In genomic region chr16:77986884-77987529, GRCm38 (mm10) we compare ENCODE assay signal across 14 mouse cellular contexts.
A peak's percentile ranks its signal among the peaks of the same experiment; 100 is the strongest.
DNase-seq lines count a peak whose midpoint lies in the region; ATAC-seq lines count a peak whose summit lies in the region.
"Had no signal": no experiment of that assay in that cellular context is flagged by ENCODE, and none has a peak within 500 bp of the region (broad histone marks: within the 10 kb centered on the region; RNA-seq: fewer than 3 reads in every experiment).

No protein-coding gene starts in this region.

- H3K4me1 ChIP-seq in embryonic facial prominence, embryonic 14.5 days (ENCODE audit: control insufficient read depth, insufficient read depth, low read length) = no peaks in the 10 kb centered on the region
- no peaks in the 10 kb centered on the region for H3K4me1 ChIP-seq in embryonic facial prominence, embryonic 10.5 days
- no peaks in the 10 kb centered on the region for H3K4me1 ChIP-seq in kidney, embryonic 16.5 days (ENCODE audit: insufficient read depth, low read length)
- H3K4me1 ChIP-seq: heart, embryonic 13.5 days had no signal

- H3K4me3 ChIP-seq in embryonic facial prominence, embryonic 14.5 days (ENCODE audit: low read depth, low read length) = no peak overlapping the region
- no peak overlapping the region for H3K4me3 ChIP-seq in embryonic facial prominence, embryonic 10.5 days
- no peak overlapping the region for H3K4me3 ChIP-seq in kidney, embryonic 16.5 days (ENCODE audit: low read length)
- H3K4me3 ChIP-seq: heart, embryonic 13.5 days had no signal

- H3K9me3 ChIP-seq in embryonic facial prominence, embryonic 14.5 days (ENCODE audit: control insufficient read depth, low read length) = peaks cover 4% of the 10 kb centered on the region; the same call in 1 of the 2 replicates
- 0 out of 2 replicates have a peak, but pooled peaks cover 4% of the 10 kb centered on the region for H3K9me3 ChIP-seq in embryonic facial prominence, embryonic 10.5 days
- H3K9me3 ChIP-seq in kidney, embryonic 16.5 days (ENCODE audit: low read length) = peaks cover 5% of the 10 kb centered on the region

- no peak overlapping the region for H3K9ac ChIP-seq in embryonic facial prominence, embryonic 14.5 days (ENCODE audit: low read depth, low read length)
- H3K9ac ChIP-seq in kidney, embryonic 16.5 days (replicated peaks; ENCODE audit: low read length) = no peak overlapping the region
- H3K9ac ChIP-seq: heart, embryonic 13.5 days had no signal

- no peak overlapping the region; the same call in 1 of the 2 replicates for H3K27ac ChIP-seq in embryonic facial prominence, embryonic 14.5 days (replicated peaks; ENCODE audit: low read depth, low read length)
- H3K27ac ChIP-seq in embryonic facial prominence, embryonic 10.5 days (replicated peaks) = no peak overlapping the region
- H3K27ac ChIP-seq in kidney, embryonic 16.5 days (ENCODE audit: low read length) = no peak overlapping the region
- H3K27ac ChIP-seq: heart, embryonic 13.5 days had no signal

- H3K36me3 ChIP-seq in embryonic facial prominence, embryonic 14.5 days (ENCODE audit: control insufficient read depth, insufficient read depth, low read length) = no peaks in the 10 kb centered on the region
- H3K36me3 ChIP-seq in embryonic facial prominence, embryonic 10.5 days (replicated peaks) = no peaks in the 10 kb centered on the region
- no peaks in the 10 kb centered on the region for H3K36me3 ChIP-seq in kidney, embryonic 16.5 days (ENCODE audit: insufficient read depth, low read length)
- H3K36me3 ChIP-seq: heart, embryonic 13.5 days had no signal

- WGBS in embryonic facial prominence, embryonic 14.5 days = 70% methylated on average over 10 of the region's 10 CpGs
- WGBS in embryonic facial prominence, embryonic 10.5 days = 77% methylated on average over 10 of the region's 10 CpGs
- 78% methylated on average over 10 of the region's 10 CpGs for WGBS in kidney, embryonic 16.5 days

- DNase-seq in embryonic facial prominence, embryonic 14.5 days (ENCODE audit: low spot score) = peak; percentile 39
- no peak for DNase-seq in embryonic facial prominence, embryonic 10.5 days (ENCODE audit: low spot score)
- peak; percentile 8 for DNase-seq in layer of hippocampus, adult 9-10 months (ENCODE audit: low spot score)
- no peak for DNase-seq in layer of hippocampus, adult 8-10 months (ENCODE audit: low spot score in 2 of 2)
- DNase-seq in brain, adult 2 months (ENCODE audit: low read depth, low spot score) = peak; percentile 65
- DNase-seq in layer of hippocampus, postnatal 10 days (ENCODE audit: low spot score in 2 of 2) = peak; percentile 21 to 33
- DNase-seq: adrenal gland, postnatal 25 days; cerebellum, adult 9-11 months; lung, postnatal 14 days; thymus, postnatal 36 days had no signal

- no peak overlapping the region for H3K4me2 ChIP-seq in embryonic facial prominence, embryonic 14.5 days (ENCODE audit: low read depth, low read length)
- no peak overlapping the region for H3K4me2 ChIP-seq in kidney, embryonic 16.5 days (replicated peaks; ENCODE audit: low read depth, low read length)
- H3K4me2 ChIP-seq: heart, embryonic 13.5 days had no signal

- H3K27me3 ChIP-seq in embryonic facial prominence, embryonic 14.5 days (replicated peaks; ENCODE audit: control insufficient read depth, insufficient read depth, low read length) = no peaks in the 10 kb centered on the region
- H3K27me3 ChIP-seq in embryonic facial prominence, embryonic 10.5 days (replicated peaks; ENCODE audit: low read depth, poor library complexity, severe bottlenecking) = no peaks in the 10 kb centered on the region
- H3K27me3 ChIP-seq in kidney, embryonic 16.5 days (ENCODE audit: insufficient read depth, low read length) = no peaks in the 10 kb centered on the region
- H3K27me3 ChIP-seq: heart, embryonic 13.5 days had no signal

- no peak for ATAC-seq in embryonic facial prominence, embryonic 14.5 days (ENCODE audit: low read depth)
- no peak for ATAC-seq in kidney, embryonic 16.5 days (ENCODE audit: low FRiP score, low TSS enrichment)
- no peak for ATAC-seq in granulocyte monocyte progenitor cell, adult 5-6 weeks (replicated peaks; ENCODE audit: poor library complexity, severe bottlenecking)
- ATAC-seq: intestine, embryonic 16.5 days had no signal

Comparison
In these comparisons a context has a peak if more than half of its experiments do, and no peak if none do; other contexts are left out.
1. DNase-seq: peak in embryonic facial prominence, embryonic 14.5 days (single experiment), layer of hippocampus, adult 9-10 months (single experiment), brain, adult 2 months (single experiment) and layer of hippocampus, postnatal 10 days (2 of 2); none in embryonic facial prominence, embryonic 10.5 days (single experiment) and layer of hippocampus, adult 8-10 months (0 of 2).